Mouse (Mus musculus): ENCODE results near the gene Polr2m.

DNA sequence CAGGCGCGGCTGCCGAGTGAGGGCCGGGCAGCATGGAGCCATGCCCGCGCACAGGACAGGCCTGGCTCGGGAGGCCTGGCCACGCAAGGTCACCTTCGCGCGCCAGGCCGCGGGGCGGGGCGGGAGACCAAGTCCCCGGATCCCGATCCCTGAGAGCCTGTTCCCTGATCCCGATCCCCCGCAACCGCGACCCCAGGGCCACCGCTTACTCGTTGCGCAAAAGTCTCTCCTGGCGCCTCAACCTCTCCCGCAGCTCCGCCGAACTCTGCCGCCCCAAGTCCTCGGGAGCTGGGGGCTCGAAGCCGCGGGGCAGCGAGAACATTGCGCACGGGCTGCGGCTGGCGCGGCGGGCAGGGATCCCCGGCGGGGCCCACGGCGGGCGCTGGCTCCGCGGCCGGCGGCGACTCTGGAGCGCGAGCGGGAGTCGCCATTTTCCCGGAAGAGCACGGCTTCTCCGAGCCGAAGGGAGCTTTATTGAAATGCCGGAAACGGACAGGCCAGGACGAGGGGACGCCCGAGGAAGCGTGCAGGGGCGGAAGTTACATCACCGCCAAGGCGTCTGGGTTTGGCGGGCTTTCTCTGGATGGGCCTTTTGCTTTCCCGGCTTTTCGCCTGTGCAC is at the start of gene Polr2m:
- peak; percentile 65 for TF ChIP-seq POLR2A (IDR thresholded peaks at IDR 0.05; ENCODE audit: insufficient read depth, low read depth, low read length)
- TF ChIP-seq CTCF (IDR thresholded peaks at IDR 0.05): no peak
